Mouse (Mus musculus): ENCODE results near the gene Ptpn14.

DNA sequence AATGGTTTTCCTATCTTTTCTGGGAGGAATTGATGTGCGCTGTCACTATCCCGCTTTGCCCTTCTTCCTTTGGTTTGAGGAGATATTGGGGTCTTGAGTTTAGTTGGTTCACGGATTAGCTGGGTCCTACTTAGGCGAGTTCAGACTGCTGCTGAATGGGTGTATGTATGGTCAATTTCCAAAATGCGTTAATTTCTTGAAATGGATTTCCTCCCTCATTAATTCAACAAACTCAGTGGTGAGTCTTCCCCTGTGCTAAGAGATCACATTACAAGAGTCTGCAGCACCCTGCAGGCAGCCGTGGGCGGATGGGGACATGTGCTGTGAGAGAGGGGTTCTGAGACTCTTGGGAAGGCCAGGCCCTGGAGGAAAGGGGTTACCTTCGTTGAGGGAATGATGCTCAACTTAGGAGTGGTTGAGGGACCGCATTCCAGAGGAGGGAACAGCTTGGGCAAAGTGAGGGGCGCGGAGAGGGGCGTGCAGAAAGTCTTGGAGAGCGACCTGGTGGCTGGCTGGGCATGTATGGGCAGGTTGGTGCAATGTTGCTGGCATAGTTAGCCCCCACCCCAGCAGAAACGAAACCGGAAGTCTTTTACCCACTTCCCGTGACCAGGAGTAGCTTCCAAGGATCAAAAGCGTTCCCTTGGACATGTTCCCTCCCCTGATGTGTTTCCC lies 1.2 kb downstream of the Ptpn14 start:
- TF ChIP-seq CTCF (IDR thresholded peaks at IDR 0.05; ENCODE audit: borderline replicate concordance, control insufficient read depth, extremely low read depth, insufficient read depth, low read length, poor library complexity) (no peak), POLR2A (IDR thresholded peaks at IDR 0.05; ENCODE audit: control insufficient read depth, extremely low read depth, insufficient read depth, low read length, poor library complexity) (no peak)

Data from thymus, adult 2 months (tissue).